Mouse (Mus musculus) right cerebral cortex, postnatal 10 days (tissue): Measurements from ENCODE around the gene Rab19.
"Not testable (repeated sequence)": the region's sequence is repeated elsewhere in the genome, so short reads cannot be mapped to it uniquely, and the experiment has no call there.

Source experiments
- DNase-seq, 2 experiments: peaks; one replicate each; pipeline ENCODE4 v3.0.0; 2021; ENCODE audit warnings: low spot score in 2 of 2

The Rab19 gene

DNA sequence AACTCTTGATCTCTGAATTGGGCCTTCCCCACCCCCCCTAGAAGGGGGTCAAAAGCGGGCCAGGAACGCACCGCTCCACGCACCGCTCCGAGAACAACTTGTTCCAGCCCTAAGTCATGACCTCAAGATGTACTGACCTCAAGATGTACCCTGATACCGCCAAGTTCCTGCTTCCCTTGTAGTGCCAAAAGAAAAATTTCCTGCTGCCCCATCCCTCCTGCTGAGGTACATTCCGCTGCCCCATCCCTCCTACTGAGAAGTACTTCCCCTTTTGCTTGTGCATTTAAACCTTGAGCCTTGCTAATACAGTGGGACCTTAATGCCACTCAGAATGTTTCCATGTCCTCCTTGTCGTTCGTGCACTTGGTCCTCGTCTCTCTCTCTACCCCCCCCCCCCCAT lies 49.7 kb downstream of the Rab19 start:
- DNase-seq: no peak

DNA sequence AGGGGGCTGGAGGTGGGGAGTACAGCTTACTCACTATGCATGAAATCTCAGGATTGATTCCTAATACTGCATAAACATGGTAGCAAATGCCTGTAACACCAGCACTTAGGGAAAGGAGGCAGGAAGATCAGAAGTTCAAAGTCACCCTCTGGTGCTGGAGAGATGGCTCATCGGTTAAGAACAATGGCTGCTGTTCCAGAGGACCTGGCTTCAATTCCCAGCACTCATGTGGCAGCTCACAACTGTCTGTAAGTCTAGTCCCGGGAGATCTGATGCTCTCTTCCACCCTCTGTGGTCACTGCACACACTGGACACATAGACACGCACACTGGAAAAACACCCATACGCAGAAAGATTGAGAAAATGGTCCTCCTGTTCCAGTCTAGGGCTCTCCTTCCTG lies 52.2 kb downstream of the Rab19 start:
- no peak for DNase-seq

DNA sequence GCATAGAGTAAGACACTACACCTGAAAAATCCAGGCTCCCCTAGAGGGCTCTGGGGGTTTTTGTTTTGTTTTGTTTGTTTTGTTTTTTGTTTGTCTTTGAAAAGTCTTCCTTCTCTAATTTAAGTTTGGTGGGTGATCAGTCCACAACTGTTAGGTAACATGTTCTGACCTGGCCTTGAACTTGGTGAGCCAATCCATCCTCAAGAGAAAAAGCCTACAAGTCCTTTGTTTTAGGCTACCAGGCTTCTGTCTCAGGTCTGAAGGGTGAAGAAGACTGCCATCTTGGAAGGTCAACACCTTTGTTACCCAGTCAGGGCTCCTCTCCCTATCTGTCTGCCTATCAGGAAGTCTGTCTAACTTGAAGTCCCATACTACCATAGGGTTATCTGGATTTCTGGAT lies 52.7 kb downstream of the Rab19 start:
- DNase-seq: no peak

DNA sequence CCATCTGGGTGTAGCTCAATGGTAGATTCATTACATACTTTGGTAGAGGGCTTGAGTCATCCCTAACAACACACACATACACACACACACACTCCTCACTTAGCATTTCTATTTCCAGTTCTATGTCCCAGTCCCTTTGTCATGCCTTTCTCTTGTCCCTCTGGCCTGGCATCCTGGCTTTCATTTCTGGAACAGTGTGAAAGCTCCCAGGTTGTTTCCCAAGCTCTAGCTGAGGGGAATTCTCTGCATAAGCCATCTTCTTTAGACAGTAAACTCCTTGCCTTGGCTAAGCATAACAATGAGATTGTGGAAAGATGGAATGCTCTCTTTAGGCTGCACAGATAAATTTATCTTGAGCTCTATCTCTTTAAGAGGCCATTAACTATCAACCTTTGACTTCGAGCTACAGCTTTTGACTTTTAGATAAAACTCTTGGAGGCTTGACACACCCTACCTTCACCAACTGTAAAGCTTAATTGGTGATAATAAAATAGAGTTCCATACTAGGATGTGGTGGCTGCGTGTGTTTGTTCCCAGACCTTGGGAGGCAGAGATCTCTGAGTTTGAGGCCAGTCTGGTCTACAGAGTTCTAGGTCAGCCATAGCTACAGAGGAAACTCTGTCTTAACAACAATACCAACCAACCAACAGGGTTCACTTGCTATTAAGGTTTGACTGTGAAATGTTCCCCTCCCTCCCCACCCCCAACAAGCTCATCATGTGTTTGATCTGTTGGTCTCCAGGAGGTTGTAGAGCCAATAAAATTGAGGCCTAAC lies 53.3 kb downstream of the Rab19 start:
- DNase-seq: no peak

DNA sequence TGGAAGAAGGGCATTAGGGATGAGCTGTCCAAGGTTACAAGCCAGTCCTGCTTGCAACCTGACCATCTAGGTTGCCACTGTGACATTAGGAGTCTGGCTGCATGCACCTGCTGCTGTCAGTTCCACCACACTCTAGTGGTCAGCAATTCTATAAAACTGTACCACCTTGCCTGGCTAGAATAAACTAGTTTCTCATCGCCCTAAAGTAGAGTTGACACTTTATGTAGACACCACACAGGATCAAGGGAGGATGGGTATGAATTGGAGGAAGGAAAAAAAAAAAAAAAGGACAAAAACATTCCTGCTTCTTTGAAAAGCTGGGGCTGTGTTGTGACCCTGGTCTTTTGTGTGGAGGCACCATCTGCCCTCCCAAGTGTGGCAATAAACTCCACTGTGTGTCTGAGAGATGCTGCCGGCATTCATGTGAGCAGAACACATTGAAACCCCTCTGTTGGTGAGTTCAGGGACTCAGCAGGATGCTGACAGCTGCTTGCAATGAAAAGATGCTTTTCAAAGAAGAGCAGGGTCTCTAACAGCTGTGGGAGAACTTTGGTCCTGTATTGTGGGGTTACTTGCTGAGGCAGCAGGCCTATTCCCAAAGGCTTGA lies 54.0 kb downstream of the Rab19 start:
- no peak for DNase-seq

DNA sequence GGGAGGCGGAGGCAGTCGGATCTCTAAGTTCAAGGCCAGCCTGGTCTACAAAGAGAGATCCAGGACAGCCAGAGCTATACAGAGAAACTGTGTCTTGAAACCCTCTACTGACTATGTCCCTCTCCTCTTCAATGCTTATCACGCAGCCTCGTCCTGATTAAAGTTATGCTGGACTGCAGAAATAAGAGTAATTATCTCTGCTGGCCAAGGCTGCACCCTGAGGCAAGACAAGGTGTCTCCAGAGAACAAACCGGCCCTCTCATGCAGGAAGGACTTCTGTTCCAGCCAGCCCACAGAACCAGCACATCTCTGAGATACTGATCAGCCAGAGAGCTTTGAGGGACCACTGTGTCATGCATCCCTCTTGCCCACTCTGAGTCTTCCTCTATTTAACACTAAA lies 54.9 kb downstream of the Rab19 start:
- no peak for DNase-seq

DNA sequence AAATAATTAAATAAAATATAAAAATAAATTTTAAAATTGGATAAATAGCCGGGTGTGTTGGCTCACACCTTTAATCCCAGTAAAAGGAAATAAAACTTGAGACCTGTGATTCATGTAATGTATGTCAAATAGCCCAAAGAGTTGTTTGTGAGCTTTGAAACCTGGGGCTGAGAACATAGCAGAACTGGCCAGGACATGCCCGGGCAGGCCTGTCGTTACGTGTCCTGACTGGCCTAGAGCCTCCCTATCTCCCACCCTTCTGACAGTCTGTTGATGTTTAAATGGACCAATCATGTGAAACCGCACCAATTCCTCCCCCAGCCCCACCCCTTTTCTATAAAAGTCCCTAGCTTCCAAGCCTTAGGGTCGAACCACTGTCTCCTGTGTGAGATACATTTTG lies 56.5 kb downstream of the Rab19 start:
- not testable (repeated sequence) for DNase-seq
